Mouse (Mus musculus) retina, embryonic 14.5 days (tissue): ENCODE measurements around the gene Ccdc50.

Experiments used
- DNase-seq: peaks from one replicate; pipeline ENCODE4 v3.0.0-alpha.2; 2015; ENCODE audit warnings: low spot score

The Ccdc50 gene

GRCm38 (mm10) chr16:27388761-27389451 lies at the start of gene Ccdc50:
Gene Ccdc50 (plus strand): TSS chr16:27388869.
- DNase-seq: peak; percentile 82

DNA sequence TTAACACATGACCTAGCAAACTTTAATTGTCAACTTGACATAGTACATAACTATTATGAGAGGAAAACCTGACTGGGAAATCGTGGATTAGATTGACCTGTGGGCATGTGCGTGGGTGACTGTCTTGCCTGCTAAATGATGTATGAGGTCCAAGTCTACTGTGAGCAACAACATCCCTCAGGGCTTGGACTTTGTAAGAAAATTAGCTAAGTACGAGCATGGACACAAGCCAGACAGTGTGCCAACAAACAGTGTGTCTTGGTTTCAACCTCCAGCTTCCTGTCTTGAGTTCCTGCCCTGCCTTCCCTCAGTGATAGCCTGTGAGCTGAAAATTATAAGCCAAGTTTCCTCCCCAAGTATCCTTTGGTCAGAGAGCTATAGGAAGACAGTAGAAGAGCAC lies 41.1 kb upstream of the Ccdc50 start:
- DNase-seq: no peak

DNA sequence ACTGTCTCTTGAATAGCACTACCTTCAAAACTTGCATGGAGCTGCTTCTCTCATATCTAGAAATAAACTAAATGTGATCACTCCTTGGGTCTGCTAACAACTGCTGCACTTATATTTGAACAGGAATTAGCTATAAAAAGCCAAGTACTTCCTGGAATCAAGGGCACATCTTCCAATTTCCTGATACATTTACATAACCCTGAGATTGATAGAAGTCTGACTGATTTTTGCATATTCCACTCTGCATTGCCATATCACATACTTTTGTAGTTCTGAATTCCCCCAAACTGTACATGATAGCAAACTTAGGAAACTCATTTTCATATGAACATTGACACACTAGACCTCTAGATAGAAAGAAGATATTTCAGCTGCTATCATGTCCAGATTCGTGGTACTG lies 40.3 kb upstream of the Ccdc50 start:
- DNase-seq: no peak

- no peak for DNase-seq
Measured at GRCm38 (mm10) chr16:27349235-27349634, 39.4 kb upstream of the Ccdc50 start.

GRCm38 (mm10) chr16:27349878-27350532 lies 38.7 kb upstream of the Ccdc50 start:
- no peak for DNase-seq

- DNase-seq: no peak
Measured at GRCm38 (mm10) chr16:27354464-27354863, 34.2 kb upstream of the Ccdc50 start.

DNA sequence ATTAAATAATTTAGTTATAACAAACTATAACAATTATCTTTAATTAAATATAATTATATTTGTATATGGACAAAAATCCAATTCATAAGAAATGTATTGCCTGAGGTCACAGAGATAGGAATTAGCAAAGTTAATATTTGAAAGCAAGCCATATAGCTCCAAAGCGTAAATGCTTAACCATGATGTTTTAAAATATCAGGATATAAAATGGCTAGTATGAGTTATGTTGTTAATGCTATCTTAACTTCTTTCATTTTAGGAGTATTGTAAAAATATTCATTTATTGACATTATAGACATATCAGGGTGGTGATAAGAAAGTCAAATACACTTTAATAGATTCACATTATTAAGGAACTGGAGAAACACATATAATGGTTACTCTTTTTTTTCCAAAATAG lies 28.6 kb upstream of the Ccdc50 start:
- no peak for DNase-seq

DNA sequence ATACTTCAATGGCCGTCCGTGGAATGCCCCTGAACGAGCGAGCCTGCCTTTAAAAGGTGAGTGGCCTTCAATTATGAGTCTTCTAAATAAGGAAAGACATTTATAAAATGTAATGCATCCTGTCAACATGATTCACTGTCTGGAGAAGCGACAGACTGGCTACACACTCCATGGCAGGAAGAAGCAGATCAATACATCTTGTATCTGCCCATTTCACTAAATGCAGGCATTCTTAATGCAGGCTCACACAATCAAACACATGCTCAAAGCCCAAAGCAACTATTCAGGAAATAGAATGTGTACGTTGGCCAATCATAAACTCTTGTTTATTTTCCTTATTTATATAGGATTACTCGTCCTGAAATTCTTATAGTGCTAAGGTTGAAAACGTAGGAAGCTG lies 18.5 kb upstream of the Ccdc50 start, which contains the start of gene Uts2b:
TSS of gene Uts2b (minus strand) at position 49 of the 400 bp plus-strand sequence.
- DNase-seq: no peak

DNA sequence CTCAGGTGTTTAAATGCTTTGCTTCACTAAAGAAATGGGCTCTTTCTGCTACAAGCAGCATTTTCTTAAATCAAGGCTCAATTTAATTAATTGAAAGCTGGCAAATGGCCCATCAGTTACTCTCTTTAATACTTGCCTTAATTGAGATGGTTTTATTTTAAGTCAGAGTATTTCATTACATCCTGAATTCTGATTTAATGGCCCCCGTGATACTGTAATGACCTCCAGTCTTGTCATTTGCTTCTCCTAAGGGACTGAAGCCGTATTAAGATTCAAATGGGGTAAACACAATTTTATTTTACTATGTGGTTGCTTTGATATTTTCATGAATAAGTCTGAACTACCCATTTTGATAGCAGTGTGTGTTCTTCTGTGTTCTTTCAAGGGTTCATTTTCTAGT lies 18.0 kb upstream of the Ccdc50 start:
- DNase-seq: no peak

- DNase-seq: no peak
Measured at GRCm38 (mm10) chr16:27374139-27374538, 14.5 kb upstream of the Ccdc50 start.

- no peak for DNase-seq
Measured at GRCm38 (mm10) chr16:27375318-27375717, 13.4 kb upstream of the Ccdc50 start.

GRCm38 (mm10) chr16:27376556-27376955 lies 12.1 kb upstream of the Ccdc50 start:
- DNase-seq: no peak

DNA sequence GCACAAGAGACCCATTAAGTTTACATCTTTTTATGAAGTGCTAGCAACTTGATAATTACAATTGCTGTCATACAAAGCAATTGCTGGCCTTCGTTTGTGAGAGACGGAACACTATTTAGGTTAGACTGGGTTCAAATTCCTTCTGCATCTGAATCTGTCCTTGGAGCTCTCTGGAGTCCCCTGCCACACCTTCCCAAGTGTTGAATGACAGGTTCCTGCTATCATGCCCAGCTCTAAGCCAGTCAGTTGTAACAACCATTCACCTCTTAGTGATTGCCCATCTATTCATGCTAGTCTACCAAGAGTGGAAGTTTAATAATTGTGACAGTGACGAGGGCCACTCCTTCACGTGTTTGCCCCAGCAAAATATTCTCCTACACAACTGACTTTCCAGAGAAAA lies 6.5 kb upstream of the Ccdc50 start:
- no peak for DNase-seq

GRCm38 (mm10) chr16:27384893-27385603 lies 3.6 kb upstream of the Ccdc50 start:
- DNase-seq: no peak

- DNase-seq: no peak
Measured at GRCm38 (mm10) chr16:27385649-27386048, 3.0 kb upstream of the Ccdc50 start.

DNA sequence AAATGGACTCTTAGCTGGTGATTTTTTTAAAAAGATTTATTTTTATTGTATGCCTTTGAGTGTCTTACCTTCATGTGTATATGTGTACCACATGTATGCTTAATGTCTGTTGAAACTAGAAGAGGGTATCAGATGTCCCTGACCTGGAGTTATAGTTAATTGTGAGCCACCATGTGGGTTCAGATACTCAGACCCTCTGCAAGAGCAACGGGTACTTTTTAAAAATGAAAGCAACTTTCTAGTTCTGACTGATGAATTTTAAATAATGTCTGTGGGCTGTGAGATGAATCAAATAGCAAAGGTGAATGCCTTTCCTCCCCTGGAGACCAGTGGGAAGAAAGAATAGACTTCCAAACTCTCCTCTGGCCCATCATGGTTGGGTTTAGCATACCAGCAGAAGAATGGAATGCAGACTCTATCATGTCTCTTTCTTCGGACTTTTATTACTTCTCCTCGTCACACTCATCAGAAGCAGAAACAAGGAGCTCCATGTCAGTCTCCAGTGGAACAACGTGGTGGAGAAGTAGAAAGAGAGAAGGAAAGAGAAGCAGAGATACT lies 1.7 kb upstream of the Ccdc50 start:
- DNase-seq: no peak

- peak; percentile 30 for DNase-seq
Measured at GRCm38 (mm10) chr16:27387634-27388611, 746 bp upstream of the Ccdc50 start.

DNA sequence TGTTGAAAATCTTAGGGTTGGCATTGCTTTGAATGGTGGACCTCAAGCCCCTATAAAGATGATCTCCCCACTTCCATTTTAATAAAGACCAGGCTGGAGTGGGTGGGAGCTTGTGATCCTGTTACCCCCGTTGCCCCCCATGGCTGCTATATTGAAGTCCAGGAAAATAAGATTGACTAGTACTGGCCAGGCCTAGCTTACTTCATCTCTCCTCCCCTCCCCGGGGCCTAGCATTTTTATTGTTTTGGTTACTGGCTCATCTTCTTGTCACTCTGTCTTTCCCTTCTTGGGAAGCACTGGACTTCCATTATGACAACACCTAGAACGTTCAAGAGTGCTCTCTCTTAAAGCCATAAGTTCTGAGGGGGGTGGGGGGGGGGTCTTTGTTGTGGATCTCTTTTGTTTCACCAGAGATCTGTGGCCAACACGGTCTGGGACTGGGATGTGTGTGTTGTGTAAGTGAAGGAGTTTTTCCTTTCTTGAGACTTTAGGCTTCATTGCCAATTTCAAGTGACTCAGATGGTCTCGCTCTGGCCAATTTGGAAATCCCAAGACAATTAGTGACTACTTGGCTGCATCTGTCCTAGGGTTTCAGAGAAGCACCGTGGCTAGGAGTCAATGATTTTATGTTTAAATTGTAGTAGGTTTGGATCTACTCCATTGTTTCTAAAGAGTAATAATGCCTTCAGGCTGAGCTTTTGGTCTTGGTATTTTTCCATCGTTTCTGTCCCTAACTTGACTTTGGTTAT lies 1.0 kb downstream of the Ccdc50 start:
- DNase-seq: peak; percentile 38

GRCm38 (mm10) chr16:27390306-27390705 lies 1.6 kb downstream of the Ccdc50 start:
- no peak for DNase-seq

DNA sequence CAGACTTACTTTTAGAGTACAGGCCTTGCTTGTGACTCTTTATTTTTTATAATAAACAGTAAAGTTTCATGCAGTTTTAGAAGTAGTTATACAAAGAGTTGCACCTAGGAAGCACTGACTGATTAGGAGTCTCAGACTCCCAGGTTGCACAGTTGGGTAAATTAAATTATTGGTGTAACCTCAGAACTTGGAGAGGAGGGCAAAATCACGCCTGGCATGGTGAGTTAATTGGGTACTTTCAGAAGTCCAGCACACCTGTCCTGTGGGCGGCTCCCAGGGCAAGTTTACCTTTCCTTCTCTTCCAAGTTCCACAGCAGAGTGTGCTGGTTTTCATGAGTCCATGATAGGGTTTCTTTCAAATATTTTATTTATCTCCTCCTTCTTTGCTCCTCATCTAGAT lies 3.2 kb downstream of the Ccdc50 start:
- no peak for DNase-seq
